Mouse (Mus musculus) inflammation-experienced regulatory T-cells, adult 6 months (primary cell): ENCODE results near the gene Myh11. TPM values are rescaled to one million over a fixed set of nuclear protein-coding genes. Genes with fewer than 3 reads are reported as not detected.

Experiments used
- ATAC-seq: one replicate; pipeline ENCODE4 v1.8.0; 2017
- polyA plus RNA-seq, 3 experiments: library from polyadenylated mRNA; unstranded; fragments of 100-300 nt; shearing (Covaris generic); gene quantifications; one replicate each; pipeline ENCODE4 v1.2.1; 2017

The Myh11 gene
- under 1 TPM in 1 of 3 experiments, not detected in 2; 0.10 TPM for polyA plus RNA-seq

GRCm38 (mm10) chr16:14291223-14291622, at the start of gene Myh11:
Myh11 (minus strand) TSS chr16:14291372.
- no peak for ATAC-seq

- ATAC-seq = no peak
Measured at GRCm38 (mm10) chr16:14328156-14328555, 37.0 kb upstream of the Myh11 start.

- ATAC-seq = no peak
Measured at GRCm38 (mm10) chr16:14320494-14320893, 29.3 kb upstream of the Myh11 start.

GRCm38 (mm10) chr16:14319681-14320080, 28.5 kb upstream of the Myh11 start:
- no peak for ATAC-seq

- ATAC-seq = peak; percentile 100
Measured at GRCm38 (mm10) chr16:14316884-14317876, 26.0 kb upstream of the Myh11 start, which contains the start of gene Fopnl. Fopnl (minus strand) TSS chr16:14317405.

- no peak for ATAC-seq
Measured at GRCm38 (mm10) chr16:14312914-14313313, 21.7 kb upstream of the Myh11 start.

GRCm38 (mm10) chr16:14311371-14311770, 20.2 kb upstream of the Myh11 start:
- ATAC-seq = peak; percentile 83

GRCm38 (mm10) chr16:14309833-14310232, 18.7 kb upstream of the Myh11 start:
- no peak for ATAC-seq

GRCm38 (mm10) chr16:14308245-14309073, 17.3 kb upstream of the Myh11 start:
- no peak for ATAC-seq

GRCm38 (mm10) chr16:14307373-14307772, 16.2 kb upstream of the Myh11 start:
- no peak for ATAC-seq

GRCm38 (mm10) chr16:14306451-14306850, 15.3 kb upstream of the Myh11 start:
- ATAC-seq = no peak

GRCm38 (mm10) chr16:14304791-14305190, 13.6 kb upstream of the Myh11 start:
- ATAC-seq = no peak

- no peak for ATAC-seq
Measured at GRCm38 (mm10) chr16:14303676-14304075, 12.5 kb upstream of the Myh11 start.

- ATAC-seq = no peak
Measured at GRCm38 (mm10) chr16:14303148-14303547, 12.0 kb upstream of the Myh11 start.

GRCm38 (mm10) chr16:14298461-14298860, 7.3 kb upstream of the Myh11 start:
- no peak for ATAC-seq

GRCm38 (mm10) chr16:14297746-14298145, 6.6 kb upstream of the Myh11 start:
- no peak for ATAC-seq

- ATAC-seq = no peak
Measured at GRCm38 (mm10) chr16:14297137-14297536, 6.0 kb upstream of the Myh11 start.

GRCm38 (mm10) chr16:14296544-14297124, 5.5 kb upstream of the Myh11 start:
- no peak for ATAC-seq

- ATAC-seq = no peak
Measured at GRCm38 (mm10) chr16:14295291-14295690, 4.1 kb upstream of the Myh11 start.

GRCm38 (mm10) chr16:14292205-14293199, 1.3 kb upstream of the Myh11 start:
- no peak for ATAC-seq

- ATAC-seq = no peak
Measured at GRCm38 (mm10) chr16:14272374-14272965, 18.7 kb downstream of the Myh11 start.
